Mouse (Mus musculus): ENCODE measurements at regions not wholly inside any gene's neighbourhood (a gene's known extent, or its start where the extent isn't known, plus 50 kb on each side); places are given as distances from the start of the nearest gene placed in this dataset.

DNA sequence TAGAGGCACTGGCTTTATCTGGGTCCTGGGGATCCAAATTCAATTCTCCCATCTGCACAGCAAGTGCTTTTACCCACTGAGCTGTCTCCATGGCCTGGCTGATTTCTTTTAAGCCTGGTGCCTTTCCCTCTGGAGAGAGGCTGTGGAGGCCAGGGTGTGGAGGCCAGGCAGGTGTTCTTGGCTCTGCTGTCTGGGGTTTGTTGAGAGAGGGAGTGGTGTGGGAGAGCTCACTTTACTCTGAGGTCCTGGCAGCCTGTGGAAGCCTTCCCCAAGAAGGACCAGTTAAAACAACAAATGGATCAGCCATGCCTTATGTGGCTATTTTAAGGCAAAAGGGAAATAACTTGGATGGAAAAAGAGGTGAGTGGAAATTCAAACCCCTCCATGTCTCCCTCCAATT, 86.5 kb downstream of the Rpl14 start:
- no peaks in the 10 kb centered on the region for H3K9me3 ChIP-seq

GRCm38 (mm10) chr9:120658576-120658975, 87.3 kb downstream of the Rpl14 start:
- no peak overlapping the region for H3K27ac ChIP-seq (replicated peaks)
- no peaks in the 10 kb centered on the region for H3K36me3 ChIP-seq
- H3K27me3 ChIP-seq = no peaks in the 10 kb centered on the region
- H3K4me3 ChIP-seq = no peak overlapping the region
- peaks cover 11% of the 10 kb centered on the region for H3K4me1 ChIP-seq (replicated peaks)
- H3K4me2 ChIP-seq = no peak overlapping the region
- no peak for ATAC-seq (ENCODE audit: low read depth)
- H3K9me3 ChIP-seq = no peaks in the 10 kb centered on the region
- 68% methylated on average over 2 of the region's 2 CpGs for WGBS
- no peak overlapping the region for H3K9ac ChIP-seq

More for the DNA sequence above, 86.5 kb downstream of the Rpl14 start:
- H3K9ac ChIP-seq = no peak overlapping the region
- H3K4me2 ChIP-seq = no peak overlapping the region
- no peak overlapping the region for H3K27ac ChIP-seq (replicated peaks)
- H3K4me1 ChIP-seq (replicated peaks) = peaks cover 19% of the 10 kb centered on the region
- no peak for ATAC-seq (ENCODE audit: low read depth)
- H3K36me3 ChIP-seq = no peaks in the 10 kb centered on the region
- H3K27me3 ChIP-seq = no peaks in the 10 kb centered on the region
- no peak overlapping the region for H3K4me3 ChIP-seq

DNA sequence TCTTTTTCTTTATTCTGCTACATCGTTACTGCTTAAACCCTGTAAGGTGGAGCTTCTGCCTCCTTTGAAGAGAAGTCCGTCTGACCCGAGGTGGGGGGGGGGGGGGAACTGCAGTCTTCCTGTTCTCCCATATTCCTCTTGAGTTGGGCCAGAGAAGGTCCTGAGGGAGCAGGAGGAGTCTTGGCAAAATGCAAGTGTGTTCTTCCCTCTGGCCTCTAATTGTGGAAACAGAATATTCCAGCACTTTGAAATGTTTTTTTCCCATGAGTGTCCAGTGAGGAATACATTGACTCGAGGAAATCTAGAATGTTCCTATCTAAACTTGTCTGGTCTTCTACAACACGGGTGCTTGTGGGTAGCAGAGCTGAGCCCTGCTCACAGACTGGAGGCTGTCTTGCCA, 90.0 kb downstream of the Rpl14 start:
- Histone ChIP-seq H3K9ac (no peak overlapping the region), H3K9me3 (no peaks in the 10 kb centered on the region), H3K27me3 (no peaks in the 10 kb centered on the region), H3K27ac (replicated peaks) (no peak overlapping the region), H3K36me3 (no peaks in the 10 kb centered on the region), H3K4me3 (no peak overlapping the region), H3K4me1 (replicated peaks) (no peaks in the 10 kb centered on the region), H3K4me2 (no peak overlapping the region)
- ATAC-seq (ENCODE audit: low read depth) = no peak
- WGBS = 66% methylated on average over 5 of the region's 5 CpGs

DNA sequence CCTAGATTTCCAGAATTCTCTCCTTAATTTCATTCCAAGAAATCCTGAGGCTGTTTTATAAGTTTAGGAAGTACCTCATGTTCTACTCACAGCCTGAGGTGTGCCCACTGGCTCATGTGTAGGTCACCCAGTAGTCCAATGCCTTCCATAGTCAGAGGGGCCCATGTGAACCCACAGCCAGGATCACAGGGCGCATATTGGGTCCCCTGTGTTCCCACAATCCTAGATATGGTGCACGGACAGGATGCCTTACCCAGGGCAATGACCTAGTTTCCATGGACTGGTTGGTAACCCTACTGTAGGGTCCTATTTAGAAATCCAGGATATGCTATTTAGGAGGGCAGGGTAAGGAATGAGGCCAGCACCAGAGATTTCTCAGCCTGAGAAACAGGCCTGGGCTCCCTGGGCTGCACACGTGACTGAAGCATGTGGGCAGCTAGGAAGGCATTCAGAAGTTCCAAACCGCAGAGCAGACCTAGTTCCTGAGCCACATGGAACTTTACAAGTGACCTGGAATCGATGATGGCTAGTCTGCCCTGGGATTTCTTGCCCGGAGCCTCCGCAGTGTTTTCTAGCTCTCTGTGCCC, 90.5 kb downstream of the Rpl14 start:
- H3K9ac ChIP-seq = no peak overlapping the region
- ATAC-seq (ENCODE audit: low read depth) = no peak
- no peak overlapping the region for H3K4me3 ChIP-seq
- no peak overlapping the region for H3K4me2 ChIP-seq
- H3K4me1 ChIP-seq (replicated peaks) = no peaks in the 10 kb centered on the region
- no peaks in the 10 kb centered on the region for H3K9me3 ChIP-seq
- no peak overlapping the region for H3K27ac ChIP-seq (replicated peaks)
- no peaks in the 10 kb centered on the region for H3K36me3 ChIP-seq
- 90% methylated on average over 7 of the region's 7 CpGs for WGBS
- no peaks in the 10 kb centered on the region for H3K27me3 ChIP-seq

- H3K27ac ChIP-seq (replicated peaks) = no peak overlapping the region
- H3K9me3 ChIP-seq = no peaks in the 10 kb centered on the region
- no peak overlapping the region for H3K4me2 ChIP-seq
- WGBS = 69% methylated on average over 6 of the region's 6 CpGs
- H3K9ac ChIP-seq = no peak overlapping the region
- H3K36me3 ChIP-seq = no peaks in the 10 kb centered on the region
- no peaks in the 10 kb centered on the region for H3K27me3 ChIP-seq
- ATAC-seq (ENCODE audit: low read depth) = no peak
- H3K4me1 ChIP-seq (replicated peaks) = no peaks in the 10 kb centered on the region
- no peak overlapping the region for H3K4me3 ChIP-seq
Measured at GRCm38 (mm10) chr9:120663181-120663580, 91.9 kb downstream of the Rpl14 start.

- WGBS = 93% methylated on average over 10 of the region's 10 CpGs
- no peak overlapping the region for H3K4me2 ChIP-seq
- ATAC-seq (ENCODE audit: low read depth) = no peak
- no peak overlapping the region for H3K4me3 ChIP-seq
- no peaks in the 10 kb centered on the region for H3K9me3 ChIP-seq
- no peaks in the 10 kb centered on the region for H3K36me3 ChIP-seq
- H3K9ac ChIP-seq = no peak overlapping the region
- H3K4me1 ChIP-seq (replicated peaks) = no peaks in the 10 kb centered on the region
- H3K27me3 ChIP-seq = no peaks in the 10 kb centered on the region
- H3K27ac ChIP-seq (replicated peaks) = no peak overlapping the region
Measured at GRCm38 (mm10) chr9:120664086-120664485, 92.8 kb downstream of the Rpl14 start.

DNA sequence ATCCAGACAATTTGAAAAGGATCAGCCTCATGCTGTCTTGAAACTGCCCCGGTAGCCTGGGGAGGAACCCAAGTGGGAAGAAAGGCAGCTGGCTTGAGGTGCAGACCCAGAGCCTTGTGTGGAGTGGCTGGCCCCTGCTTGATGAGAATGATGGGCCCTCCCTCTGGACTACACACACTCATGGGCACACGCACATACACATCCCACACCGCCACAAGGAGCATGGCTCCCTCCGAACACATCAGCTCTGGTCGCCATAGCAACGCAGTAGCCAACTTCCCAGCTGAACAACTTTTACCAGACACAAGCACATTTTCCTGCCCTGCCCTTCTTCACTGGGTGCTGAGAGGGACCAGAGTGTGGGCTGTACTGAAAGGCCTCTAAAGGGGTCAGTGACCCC, 101.2 kb downstream of the Rpl14 start:
- ATAC-seq (ENCODE audit: low read depth) = 0 out of 2 replicates have a peak, but pooled peaks have one; percentile 62
- whole genome bisulfite sequencing = 25% methylated on average over 6 of the region's 6 CpGs

DNA sequence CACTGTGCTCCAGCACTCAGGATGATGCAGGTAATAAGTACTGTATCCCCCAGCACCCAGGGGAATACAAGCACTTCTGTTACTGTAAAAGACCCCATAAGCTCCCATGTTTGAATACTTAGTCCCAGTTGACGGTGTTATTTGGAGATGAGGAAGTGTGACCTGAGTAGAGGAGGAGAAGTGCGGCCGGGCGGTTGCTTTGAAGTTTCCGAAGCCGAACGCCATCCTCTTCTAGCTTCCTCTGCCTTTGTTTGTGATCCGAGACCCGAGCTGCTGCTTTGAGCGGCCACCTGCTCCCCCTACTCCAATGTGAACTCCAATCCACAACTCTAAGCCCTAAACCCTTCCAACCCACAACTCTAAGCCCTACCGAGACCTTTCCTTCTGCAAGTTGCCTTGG, 103.6 kb downstream of the Rpl14 start:
- Histone ChIP-seq H3K4me3 (peak overlapping the region; percentile 28; the same call in 1 of the 2 replicates), H3K4me2 (peak overlapping the region; percentile 56), H3K27me3 (0 out of 2 replicates have a peak, but pooled peaks cover 3% of the 10 kb centered on the region), H3K9me3 (no peaks in the 10 kb centered on the region), H3K36me3 (no peaks in the 10 kb centered on the region), H3K27ac (replicated peaks) (no peak overlapping the region), H3K4me1 (replicated peaks) (peaks cover 51% of the 10 kb centered on the region), H3K9ac (peak overlapping the region; percentile 19; the same call in 1 of the 2 replicates)
- 0% methylated on average over 11 of the region's 11 CpGs for WGBS
- no peak for ATAC-seq (ENCODE audit: low read depth)

More for the DNA sequence above, 101.2 kb downstream of the Rpl14 start:
- Histone ChIP-seq H3K4me2 (no peak overlapping the region), H3K9me3 (no peaks in the 10 kb centered on the region), H3K4me1 (replicated peaks) (peaks cover 42% of the 10 kb centered on the region), H3K4me3 (no peak overlapping the region), H3K36me3 (no peaks in the 10 kb centered on the region), H3K9ac (no peak overlapping the region), H3K27ac (replicated peaks) (no peak overlapping the region), H3K27me3 (0 out of 2 replicates have a peak, but pooled peaks cover 3% of the 10 kb centered on the region)

GRCm38 (mm10) chr9:120675371-120676150, 104.3 kb downstream of the Rpl14 start:
- peak overlapping the region; percentile 66 for H3K27ac ChIP-seq (replicated peaks)
- peak; percentile 60 for ATAC-seq (ENCODE audit: low read depth)
- no peaks in the 10 kb centered on the region for H3K9me3 ChIP-seq
- H3K4me3 ChIP-seq = peak overlapping the region; percentile 28
- peaks cover 52% of the 10 kb centered on the region for H3K4me1 ChIP-seq (replicated peaks)
- H3K9ac ChIP-seq = peak overlapping the region; percentile 68
- under 1% methylated on average over 18 of the region's 18 CpGs for WGBS
- H3K4me2 ChIP-seq = peak overlapping the region; percentile 56
- 0 out of 2 replicates have a peak, but pooled peaks cover 3% of the 10 kb centered on the region for H3K27me3 ChIP-seq
- no peaks in the 10 kb centered on the region for H3K36me3 ChIP-seq

DNA sequence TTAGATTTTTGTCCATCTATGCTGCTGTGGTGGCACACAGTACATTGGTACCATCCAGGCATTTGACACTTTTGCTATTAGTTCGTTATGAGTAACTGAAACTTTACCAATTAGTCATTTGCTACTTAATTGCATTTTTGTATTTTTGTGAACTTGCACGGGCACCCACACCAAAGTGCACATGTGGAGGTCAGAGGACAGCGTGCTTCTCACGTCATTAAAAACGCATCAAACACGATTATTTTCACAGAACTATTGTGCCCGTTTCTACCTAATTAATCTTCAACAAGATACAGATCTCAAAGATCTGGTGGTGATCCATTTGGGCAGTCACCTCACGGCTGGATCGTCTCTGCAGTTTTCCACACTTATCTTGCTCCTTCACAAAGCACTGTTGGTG, 105.1 kb downstream of the Rpl14 start:
- Histone ChIP-seq H3K9ac (peak overlapping the region; percentile 68; the same call in 1 of the 2 replicates), H3K4me3 (no peak overlapping the region), H3K27ac (replicated peaks) (no peak overlapping the region), H3K27me3 (0 out of 2 replicates have a peak, but pooled peaks cover 3% of the 10 kb centered on the region), H3K4me1 (replicated peaks) (peaks cover 55% of the 10 kb centered on the region), H3K9me3 (no peaks in the 10 kb centered on the region), H3K36me3 (no peaks in the 10 kb centered on the region), H3K4me2 (peak overlapping the region; percentile 56)
- 14% methylated on average over 9 of the region's 9 CpGs for WGBS
- ATAC-seq (ENCODE audit: low read depth) = no peak

- 0 out of 2 replicates have a peak, but pooled peaks cover 3% of the 10 kb centered on the region for H3K27me3 ChIP-seq
- ATAC-seq (ENCODE audit: low read depth) = no peak
- WGBS = 18% methylated on average over 8 of the region's 8 CpGs
- no peaks in the 10 kb centered on the region for H3K9me3 ChIP-seq
- no peaks in the 10 kb centered on the region for H3K36me3 ChIP-seq
- no peak overlapping the region for H3K4me3 ChIP-seq
- peaks cover 59% of the 10 kb centered on the region for H3K4me1 ChIP-seq (replicated peaks)
- H3K4me2 ChIP-seq = no peak overlapping the region
- no peak overlapping the region for H3K9ac ChIP-seq
- H3K27ac ChIP-seq (replicated peaks) = no peak overlapping the region
Measured at GRCm38 (mm10) chr9:120676771-120677170, 105.5 kb downstream of the Rpl14 start.

DNA sequence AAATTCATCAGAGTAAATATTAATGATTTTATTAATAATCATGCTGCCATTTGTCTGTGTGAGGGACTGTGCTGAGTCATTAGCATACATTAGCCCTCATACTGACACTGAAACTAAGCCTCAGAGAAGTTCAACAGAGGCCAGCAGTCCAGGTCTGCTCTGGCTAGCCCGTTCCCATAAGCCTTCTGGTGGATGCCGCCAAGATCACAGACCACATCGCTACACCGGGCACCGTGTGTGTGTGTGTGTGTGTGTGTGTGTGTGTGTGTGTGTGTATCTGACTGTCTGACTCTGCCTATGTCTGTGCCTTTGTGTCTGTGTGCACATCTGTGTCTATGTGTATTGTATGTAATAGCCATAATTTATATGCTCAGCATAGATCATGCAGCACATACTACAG, 106.0 kb downstream of the Rpl14 start:
- H3K27ac ChIP-seq (replicated peaks) = no peak overlapping the region
- H3K4me1 ChIP-seq (replicated peaks) = peaks cover 57% of the 10 kb centered on the region
- no peak for ATAC-seq (ENCODE audit: low read depth)
- 76% methylated on average over 5 of the region's 5 CpGs for WGBS
- H3K9ac ChIP-seq = no peak overlapping the region
- H3K36me3 ChIP-seq = no peaks in the 10 kb centered on the region
- no peak overlapping the region for H3K4me3 ChIP-seq
- H3K9me3 ChIP-seq = no peaks in the 10 kb centered on the region
- no peak overlapping the region for H3K4me2 ChIP-seq
- 0 out of 2 replicates have a peak, but pooled peaks cover 3% of the 10 kb centered on the region for H3K27me3 ChIP-seq
